ENCODE assay signal across 10 mouse cellular contexts in the genomic region with DNA sequence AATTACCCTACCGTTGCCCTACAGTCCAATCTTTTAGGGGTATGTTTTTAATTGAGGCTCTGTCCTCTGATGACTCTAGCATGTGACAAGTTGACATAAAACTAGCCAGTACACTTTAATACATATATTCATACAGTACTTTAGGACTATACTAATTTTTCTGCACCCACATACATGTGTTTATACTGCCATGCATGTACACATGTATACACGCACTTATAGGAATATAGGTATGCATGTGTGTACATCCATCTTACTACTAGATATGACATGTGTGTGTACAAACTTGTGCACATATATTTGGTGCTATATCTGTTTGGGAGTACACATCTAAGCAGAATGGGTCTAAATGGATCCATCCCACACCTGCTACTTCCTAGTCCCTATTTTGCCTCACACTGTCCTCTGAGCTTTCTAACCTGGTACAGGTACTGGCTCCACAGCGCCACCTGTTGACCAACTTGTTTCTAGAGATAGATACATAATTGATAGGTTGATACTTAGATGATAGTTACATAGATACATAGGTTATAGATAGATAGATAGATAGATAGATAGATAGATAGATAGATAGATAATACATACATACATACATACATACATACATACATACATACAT.
DNase-seq lines count a peak whose midpoint lies in the region; ATAC-seq lines count a peak whose summit lies in the region.
"Had no signal": no experiment of that assay in that cellular context is flagged by ENCODE, and none has a peak within 500 bp of the region (broad histone marks: within the 10 kb centered on the region; RNA-seq: fewer than 3 reads in every experiment).

No protein-coding gene starts in this region.

- WGBS in embryonic facial prominence, embryonic 10.5 days: 62% methylated on average over 3 of the region's 3 CpGs
- 65% methylated on average over 3 of the region's 3 CpGs for WGBS in hindbrain, embryonic 16.5 days
- WGBS in midbrain, embryonic 13.5 days: 65% methylated on average over 3 of the region's 3 CpGs

- peak; percentile 69 for DNase-seq in gastrocnemius, adult 18-20 months (ENCODE audit: low spot score)
- DNase-seq in gastrocnemius, postnatal 25 days: no peak
- peak; percentile 72 for DNase-seq in adrenal gland, postnatal 25 days
- DNase-seq in embryonic facial prominence, embryonic 10.5 days (ENCODE audit: low spot score): peak; percentile 52
- peak; percentile 14 to 34 for DNase-seq in layer of hippocampus, postnatal 36 days
- DNase-seq in spleen, postnatal 4 days (ENCODE audit: low spot score in 2 of 2): peak; percentile 25 to 81

- H3K27me3 ChIP-seq in embryonic facial prominence, embryonic 10.5 days (replicated peaks; ENCODE audit: low read depth, poor library complexity, severe bottlenecking): no peaks in the 10 kb centered on the region
- no peaks in the 10 kb centered on the region for H3K27me3 ChIP-seq in hindbrain, embryonic 16.5 days (replicated peaks; ENCODE audit: control insufficient read depth, insufficient read depth, low read length)
- H3K27me3 ChIP-seq in midbrain, embryonic 13.5 days: no peaks in the 10 kb centered on the region
- H3K27me3 ChIP-seq: stomach, embryonic 15.5 days had no signal

- no peak overlapping the region for H3K4me3 ChIP-seq in embryonic facial prominence, embryonic 10.5 days
- H3K4me3 ChIP-seq in hindbrain, embryonic 16.5 days (ENCODE audit: low read length): no peak overlapping the region
- H3K4me3 ChIP-seq in midbrain, embryonic 13.5 days (replicated peaks): no peak overlapping the region
- H3K4me3 ChIP-seq: stomach, embryonic 15.5 days had no signal

- H3K36me3 ChIP-seq in embryonic facial prominence, embryonic 10.5 days (replicated peaks): peaks cover 14% of the 10 kb centered on the region
- H3K36me3 ChIP-seq in hindbrain, embryonic 16.5 days (ENCODE audit: control insufficient read depth, insufficient read depth, low read length): peaks cover 4% of the 10 kb centered on the region; the same call in 1 of the 2 replicates
- no peaks in the 10 kb centered on the region; the same call in 1 of the 2 replicates for H3K36me3 ChIP-seq in midbrain, embryonic 13.5 days
- H3K36me3 ChIP-seq: G1E; stomach, embryonic 15.5 days had no signal

- H3K9ac ChIP-seq in hindbrain, embryonic 16.5 days (ENCODE audit: low read depth, low read length): no peak overlapping the region
- no peak overlapping the region for H3K9ac ChIP-seq in midbrain, embryonic 13.5 days (replicated peaks)
- H3K9ac ChIP-seq: stomach, embryonic 15.5 days had no signal

- H3K27ac ChIP-seq in embryonic facial prominence, embryonic 10.5 days (replicated peaks): no peak overlapping the region
- no peak overlapping the region for H3K27ac ChIP-seq in hindbrain, embryonic 16.5 days (ENCODE audit: low read depth, low read length)
- no peak overlapping the region for H3K27ac ChIP-seq in midbrain, embryonic 13.5 days
- H3K27ac ChIP-seq: stomach, embryonic 15.5 days had no signal

- no peaks in the 10 kb centered on the region for H3K9me3 ChIP-seq in embryonic facial prominence, embryonic 10.5 days
- H3K9me3 ChIP-seq in hindbrain, embryonic 16.5 days (ENCODE audit: control insufficient read depth, low read length): no peaks in the 10 kb centered on the region
- no peaks in the 10 kb centered on the region for H3K9me3 ChIP-seq in midbrain, embryonic 13.5 days
- H3K9me3 ChIP-seq: stomach, embryonic 15.5 days had no signal

- no peak overlapping the region for H3K4me2 ChIP-seq in hindbrain, embryonic 16.5 days (ENCODE audit: low read length)
- H3K4me2 ChIP-seq in midbrain, embryonic 13.5 days (replicated peaks): no peak overlapping the region
- H3K4me2 ChIP-seq: stomach, embryonic 15.5 days had no signal

- no peaks in the 10 kb centered on the region for H3K4me1 ChIP-seq in embryonic facial prominence, embryonic 10.5 days
- H3K4me1 ChIP-seq in hindbrain, embryonic 16.5 days (ENCODE audit: control insufficient read depth, insufficient read depth, low read depth, low read length): no peaks in the 10 kb centered on the region
- no peaks in the 10 kb centered on the region for H3K4me1 ChIP-seq in midbrain, embryonic 13.5 days (replicated peaks)
- H3K4me1 ChIP-seq: stomach, embryonic 15.5 days had no signal

- peak; percentile 69 for ATAC-seq in hindbrain, embryonic 16.5 days
- ATAC-seq in midbrain, embryonic 13.5 days: peak; percentile 62
